In genomic region chr15:11903196-11904042, GRCm38 (mm10) we compare ENCODE assay signal across 8 mouse cellular contexts. TPM values are rescaled to one million over a fixed set of nuclear protein-coding genes. Genes with fewer than 3 reads are reported as not detected.
DNase-seq lines count a peak whose midpoint lies in the region; ATAC-seq and TF ChIP-seq lines count a peak whose summit lies in the region.

No protein-coding gene starts in this region.

- no peak for TF ChIP-seq EP300 in ES-Bruce4 (IDR thresholded peaks at IDR 0.05; ENCODE audit: insufficient read depth, low read depth, low read length)

- no peaks in the 10 kb centered on the region for H3K4me1 ChIP-seq in ES-Bruce4 (ENCODE audit: control insufficient read depth, insufficient read depth, low read length)
- H3K4me1 ChIP-seq in limb, embryonic 12.5 days (replicated peaks), result peaks cover 42% of the 10 kb centered on the region
- peaks cover 32% of the 10 kb centered on the region for H3K4me1 ChIP-seq in midbrain, embryonic 14.5 days (ENCODE audit: control insufficient read depth, insufficient read depth, low read length)

- peak overlapping the region; percentile 50 for H3K9ac ChIP-seq in ES-Bruce4 (ENCODE audit: low read depth, poor library complexity, severe bottlenecking)
- H3K9ac ChIP-seq in limb, embryonic 12.5 days (replicated peaks), result peak overlapping the region; percentile 63; the same call in 1 of the 2 replicates
- peak overlapping the region; percentile 46 for H3K9ac ChIP-seq in midbrain, embryonic 14.5 days (replicated peaks; ENCODE audit: low read length)

- no peak overlapping the region for H3K27ac ChIP-seq in ES-Bruce4 (ENCODE audit: insufficient read depth, low read length)
- H3K27ac ChIP-seq in limb, embryonic 12.5 days, result no peak overlapping the region
- no peak overlapping the region for H3K27ac ChIP-seq in midbrain, embryonic 14.5 days (replicated peaks; ENCODE audit: low read depth, low read length)

- WGBS in limb, embryonic 12.5 days, result 1% methylated on average over 34 of the region's 34 CpGs
- WGBS in midbrain, embryonic 14.5 days, result 4% methylated on average over 34 of the region's 34 CpGs

- peak overlapping the region; percentile 93 for H3K4me2 ChIP-seq in limb, embryonic 12.5 days
- peak overlapping the region; percentile 98 for H3K4me2 ChIP-seq in midbrain, embryonic 14.5 days (ENCODE audit: low read length)

- H3K4me3 ChIP-seq in ES-Bruce4 (ENCODE audit: low read depth, low read length), result peak overlapping the region; percentile 51
- peak overlapping the region; percentile 51 for H3K4me3 ChIP-seq in limb, embryonic 12.5 days (replicated peaks)
- H3K4me3 ChIP-seq in midbrain, embryonic 14.5 days (replicated peaks; ENCODE audit: low read depth, low read length), result peak overlapping the region; percentile 55

- TF ChIP-seq CTCF in ES-Bruce4 (IDR thresholded peaks at IDR 0.05; ENCODE audit: low read depth, low read length), result no peak

- no peak for ATAC-seq in limb, embryonic 12.5 days (ENCODE audit: insufficient number of reproducible peaks, insufficient read depth, low FRiP score, low TSS enrichment, low read depth)
- no peak for ATAC-seq in midbrain, embryonic 14.5 days (ENCODE audit: low FRiP score, low TSS enrichment)

- TF ChIP-seq POLR2A in ES-Bruce4 (IDR thresholded peaks at IDR 0.05; ENCODE audit: insufficient read depth, low read length), result no peak

- H3K36me3 ChIP-seq in ES-Bruce4 (ENCODE audit: control insufficient read depth, insufficient read depth, low read length, poor library complexity, severe bottlenecking), result no peaks in the 10 kb centered on the region
- no peaks in the 10 kb centered on the region for H3K36me3 ChIP-seq in limb, embryonic 12.5 days
- no peaks in the 10 kb centered on the region for H3K36me3 ChIP-seq in midbrain, embryonic 14.5 days (ENCODE audit: control insufficient read depth, insufficient read depth, low read length)

- no peaks in the 10 kb centered on the region for H3K9me3 ChIP-seq in ES-Bruce4 (replicated peaks; ENCODE audit: control insufficient read depth, insufficient read depth, low read length, poor library complexity, severe bottlenecking)
- H3K9me3 ChIP-seq in limb, embryonic 12.5 days, result no peaks in the 10 kb centered on the region
- no peaks in the 10 kb centered on the region for H3K9me3 ChIP-seq in midbrain, embryonic 14.5 days (ENCODE audit: control insufficient read depth, low read length)

- H3K27me3 ChIP-seq in ES-Bruce4 (ENCODE audit: control insufficient read depth, insufficient read depth, low read length, poor library complexity, severe bottlenecking), result peaks cover 7% of the 10 kb centered on the region
- peaks cover 69% of the 10 kb centered on the region for H3K27me3 ChIP-seq in limb, embryonic 12.5 days
- H3K27me3 ChIP-seq in midbrain, embryonic 14.5 days (ENCODE audit: control insufficient read depth, insufficient read depth, low read length), result peaks cover 62% of the 10 kb centered on the region

- peak; percentile 44 for DNase-seq in embryo, embryonic 9.5 days (ENCODE audit: extremely low spot score)
- DNase-seq in heart, postnatal 4 days, result peak; percentile 47
- DNase-seq in midbrain, embryonic 14.5 days, result peak; percentile 42
- DNase-seq in T-cell, adult 2 months (ENCODE audit: low spot score), result no peak
- DNase-seq in urinary bladder, postnatal 10 days (ENCODE audit: low spot score), result no peak
- no peak for DNase-seq in yolk sac, embryonic 10.5 days (ENCODE audit: low spot score)

RNA-seq across cellular contexts. Expression of gene Npr3, which starts 3.7 kb away (rescaled TPM):
- polyA plus RNA-seq in ES-Bruce4 (2011; ENCODE audit: insufficient read depth, insufficient read length, low read depth, missing spikeins), result 1.2 and 2.1 TPM in 2 replicates
- 10 to 100 TPM; 39.6 to 45.7 TPM for total RNA-seq in heart, postnatal 4 days (2021)
- 2.6 and 2.9 TPM in 2 replicates for polyA plus RNA-seq in limb, embryonic 12.5 days (2016; fragmentation: Nextera tagmentation; extraction: Ambion mirVana)
- polyA plus RNA-seq in midbrain, embryonic 14.5 days (2014; fragmentation: Nextera tagmentation; extraction: Ambion mirVana), result 0.34 and 1.1 TPM in 2 replicates

Comparison
In these comparisons a context has a peak if more than half of its experiments do, and no peak if none do; other contexts are left out.
1. DNase-seq: peak in embryo, embryonic 9.5 days (single experiment), heart, postnatal 4 days (single experiment) and midbrain, embryonic 14.5 days (single experiment); none in T-cell, adult 2 months (single experiment), urinary bladder, postnatal 10 days (single experiment) and yolk sac, embryonic 10.5 days (single experiment).
2. Peak in every context shown above with its lines, with median percentiles within 50 percentile points of each other: H3K4me3 ChIP-seq and H3K9ac ChIP-seq.